Mouse (Mus musculus) limb, embryonic 14.5 days (tissue): Measurements from ENCODE around the gene Srsf7. TPM values are rescaled to one million over a fixed set of nuclear protein-coding genes. Genes with fewer than 3 reads are reported as not detected.

ENCODE experiments used
- ATAC-seq: fragments of 200-750 bp; cut with Nextera tagmentation; 2 replicates; pipeline ENCODE4 v1.8.0; 2017; ENCODE audit warnings: low read depth, moderate number of reproducible peaks, moderate TSS enrichment; ENCODE audit not compliant: low FRiP score
- DNase-seq: peaks from one replicate; pipeline ENCODE4 v3.0.0-alpha.2; 2015; ENCODE audit warnings: low spot score
- H3K27ac ChIP-seq: fragments of 300-500 bp; sonication (generic); replicated peaks from 2 replicates; pipeline ENCODE4 v1.5.1; 2014; ENCODE audit warnings: low read depth, mild to moderate bottlenecking, low read length, moderate library complexity, mixed read lengths
- H3K27me3 ChIP-seq: fragments of 300-500 bp; sonication (generic); 2 replicates; pipeline ENCODE4 v1.6.1; 2014; ENCODE audit warnings: low read length, mixed read lengths; ENCODE audit not compliant: control insufficient read depth, insufficient read depth
- H3K36me3 ChIP-seq: fragments of 300-500 bp; sonication (generic); 2 replicates; pipeline ENCODE4 v1.6.1; 2014; ENCODE audit warnings: mild to moderate bottlenecking, low read length, moderate library complexity, mixed read lengths; ENCODE audit not compliant: control insufficient read depth, insufficient read depth
- H3K4me1 ChIP-seq: fragments of 300-500 bp; sonication (generic); 2 replicates; pipeline ENCODE4 v1.6.1; 2014; ENCODE audit warnings: antibody characterized with exemption, low read length, mixed read lengths; ENCODE audit not compliant: control insufficient read depth, insufficient read depth
- H3K4me2 ChIP-seq: fragments of 300-500 bp; sonication (generic); replicated peaks from 2 replicates; pipeline ENCODE4 v1.6.1; 2014; ENCODE audit warnings: low read depth, mild to moderate bottlenecking, low read length, moderate library complexity; ENCODE audit not compliant: severe bottlenecking
- H3K4me3 ChIP-seq: fragments of 300-500 bp; sonication (generic); replicated peaks from 2 replicates; pipeline ENCODE4 v1.5.1; 2014; ENCODE audit warnings: low read length
- H3K9ac ChIP-seq: fragments of 300-500 bp; sonication (generic); 2 replicates; pipeline ENCODE4 v1.6.1; 2014; ENCODE audit warnings: mild to moderate bottlenecking, low read depth, low read length, moderate library complexity; ENCODE audit not compliant: severe bottlenecking
- H3K9me3 ChIP-seq: fragments of 300-500 bp; sonication (generic); 2 replicates; pipeline ENCODE4 v1.6.1; 2016; ENCODE audit warnings: low read length; ENCODE audit not compliant: control insufficient read depth
- POLR2A ChIP-seq: fragments of 200-500 bp; IDR thresholded peaks from 2 replicates; pipeline ENCODE4 v1.8.0; 2012; ENCODE audit warnings: inconsistent platforms, mild to moderate bottlenecking, moderate library complexity, borderline replicate concordance; ENCODE audit not compliant: insufficient read depth, insufficient read length; ENCODE audit errors: extremely low read depth
- WGBS: fragments of 180-500 bp; shearing (Covaris S2); extraction: QIAGEN DNeasy Blood & Tissue Kit; methylation state at CpG from one replicate; pipeline ENCODE4 v1.1.7; 2014; 5-methylcytosine and 5-hydroxymethylcytosine counted together
- polyA plus RNA-seq, 2 experiments: library from polyadenylated mRNA; depleted of rRNA in 1 of 2; stranded (reverse) in 1 of 2; unstranded in 1 of 2; fragments of >200 nt; fragmentation: Nextera tagmentation in 1 of 2; extraction: Ambion mirVana in 1 of 2; gene quantifications; 2 replicates each; pipeline versions ENCODE4 v1.2.1 to v1.2.3; 2012 to 2014

The Srsf7 gene
- polyA plus RNA-seq, 2 experiments = 429 to 577 TPM

DNA sequence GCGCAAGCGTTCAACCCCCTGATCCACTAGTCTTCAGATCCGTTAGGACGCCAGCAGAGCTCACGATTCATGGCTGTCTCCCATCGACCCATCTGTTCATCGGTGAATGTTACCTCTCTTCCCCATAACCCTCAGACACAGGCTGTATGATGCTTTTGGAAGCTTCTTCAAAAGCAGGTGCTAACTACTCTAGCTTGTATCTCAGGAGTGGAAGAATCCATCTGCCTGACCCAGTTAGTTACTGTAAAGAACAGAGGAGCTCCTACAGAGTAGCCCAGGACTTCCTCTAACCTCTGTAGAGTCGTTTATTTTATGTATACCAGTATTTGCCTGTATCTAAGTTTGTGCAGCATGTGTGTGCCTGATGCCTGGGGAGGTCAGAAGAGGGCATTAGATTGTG lies 50.2 kb downstream of the Srsf7 start:
- no peak overlapping the region for H3K9ac ChIP-seq
- DNase-seq (no peak), ATAC-seq (no peak)
- no peak overlapping the region for H3K4me2 ChIP-seq
- no peak for TF ChIP-seq POLR2A
- no peak overlapping the region for H3K4me3 ChIP-seq
- H3K9me3 ChIP-seq = no peaks in the 10 kb centered on the region
- H3K27me3 ChIP-seq = no peaks in the 10 kb centered on the region
- no peaks in the 10 kb centered on the region for H3K36me3 ChIP-seq
- H3K4me1 ChIP-seq = no peaks in the 10 kb centered on the region
- no peak overlapping the region for H3K27ac ChIP-seq
- WGBS = 88% methylated on average over 8 of the region's 8 CpGs

DNA sequence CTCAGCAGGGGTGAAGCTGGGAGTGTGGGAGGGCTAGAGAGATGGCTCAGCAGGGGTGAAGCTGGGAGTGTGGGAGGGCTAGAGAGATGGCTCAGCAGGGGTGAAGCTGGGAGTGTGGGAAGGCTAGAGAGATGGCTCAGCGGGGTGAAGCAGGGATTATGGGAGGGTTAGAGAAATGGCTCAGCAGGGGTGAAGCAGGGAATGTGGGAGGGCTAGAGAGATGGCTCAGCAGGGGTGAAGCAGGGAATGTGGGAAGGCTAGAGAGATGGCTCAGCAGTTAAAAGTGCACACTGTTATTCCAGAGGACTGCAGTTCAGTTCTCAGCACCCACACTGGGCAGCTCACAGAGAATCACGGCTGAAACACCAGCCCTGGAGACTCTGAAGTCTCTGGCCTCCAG lies 53.5 kb downstream of the Srsf7 start:
- no peak overlapping the region for H3K4me2 ChIP-seq
- no peaks in the 10 kb centered on the region for H3K36me3 ChIP-seq
- no peaks in the 10 kb centered on the region for H3K9me3 ChIP-seq
- no peaks in the 10 kb centered on the region for H3K4me1 ChIP-seq
- H3K4me3 ChIP-seq = no peak overlapping the region
- H3K27me3 ChIP-seq = no peaks in the 10 kb centered on the region
- no peak overlapping the region for H3K9ac ChIP-seq
- TF ChIP-seq POLR2A = no peak
- H3K27ac ChIP-seq = no peak overlapping the region
- DNase-seq (no peak), ATAC-seq (no peak)
- WGBS = 75% methylated on average over 2 of the region's 2 CpGs

DNA sequence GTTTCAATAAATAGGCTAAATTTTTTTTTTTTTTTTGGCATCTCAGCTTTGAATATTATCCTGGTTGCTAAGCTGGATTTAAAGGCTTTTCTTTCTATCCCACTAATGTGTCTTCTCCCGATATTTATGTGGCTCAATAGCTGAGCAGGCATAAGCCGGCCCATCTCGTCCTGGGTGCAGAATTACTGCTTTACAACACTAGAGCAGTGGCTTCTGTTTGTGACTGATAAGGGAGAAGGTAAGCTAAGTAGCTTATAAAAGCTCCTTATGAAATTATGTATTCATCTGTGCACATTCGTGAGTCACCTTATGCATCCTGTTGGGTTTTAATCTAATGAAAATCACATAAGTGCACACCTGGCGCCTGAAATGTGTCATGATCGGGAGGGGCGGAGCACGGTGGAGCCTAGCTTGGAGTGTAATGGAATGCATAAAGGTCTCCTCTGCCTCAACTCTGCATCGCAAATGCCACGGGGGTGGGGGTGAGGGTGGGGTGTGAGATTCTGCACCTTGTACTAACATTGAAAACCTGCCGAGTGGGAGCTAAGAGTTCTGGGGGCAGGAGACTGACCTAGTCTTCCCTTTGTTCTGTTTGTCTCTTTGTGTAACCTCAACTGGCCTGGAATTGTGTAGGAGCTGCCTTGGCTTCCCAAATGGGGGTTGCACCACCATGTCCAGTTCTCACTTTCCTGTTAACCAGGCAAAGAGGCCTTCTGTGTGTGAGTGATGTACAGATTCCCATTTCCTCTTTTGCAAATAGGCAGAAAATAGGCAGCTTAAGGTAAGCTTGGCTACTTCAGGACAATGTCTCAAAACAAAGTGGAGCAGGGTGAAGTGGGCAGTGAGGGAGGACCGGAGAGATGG lies 54.1 kb downstream of the Srsf7 start:
- H3K9ac ChIP-seq = no peak overlapping the region
- no peaks in the 10 kb centered on the region for H3K9me3 ChIP-seq
- no peaks in the 10 kb centered on the region for H3K4me1 ChIP-seq
- H3K36me3 ChIP-seq = no peaks in the 10 kb centered on the region
- H3K27me3 ChIP-seq = no peaks in the 10 kb centered on the region
- no peak overlapping the region for H3K4me3 ChIP-seq
- DNase-seq (no peak), ATAC-seq (no peak)
- H3K27ac ChIP-seq = no peak overlapping the region
- H3K4me2 ChIP-seq = no peak overlapping the region
- WGBS = 60% methylated on average over 12 of the region's 12 CpGs
- no peak for TF ChIP-seq POLR2A

DNA sequence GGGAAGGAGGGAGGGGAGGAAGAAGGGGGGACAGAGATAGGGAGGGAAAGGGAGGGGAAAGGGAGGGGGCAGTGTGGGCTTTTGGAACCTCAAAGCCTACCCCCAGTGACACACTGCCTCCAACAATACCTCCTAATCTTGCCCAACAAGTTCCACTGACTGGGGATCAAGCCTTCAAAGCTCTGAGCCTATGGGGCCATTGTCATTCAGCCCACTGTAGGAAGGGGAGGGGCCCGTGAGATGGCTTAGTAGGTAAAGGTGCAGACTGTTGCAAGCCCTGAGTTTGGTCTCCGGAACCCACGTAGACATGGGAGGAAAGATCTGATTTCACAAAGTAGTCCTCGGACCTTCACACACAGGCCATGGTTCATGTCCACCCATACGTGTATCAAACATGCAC lies 55.8 kb downstream of the Srsf7 start:
- Histone ChIP-seq H3K9ac (no peak overlapping the region), H3K27ac (no peak overlapping the region), H3K27me3 (no peaks in the 10 kb centered on the region), H3K4me1 (no peaks in the 10 kb centered on the region), H3K9me3 (no peaks in the 10 kb centered on the region), H3K36me3 (no peaks in the 10 kb centered on the region), H3K4me3 (no peak overlapping the region), H3K4me2 (no peak overlapping the region)
- no peak for DNase-seq
- WGBS = 20% methylated on average over 5 of the region's 5 CpGs
- no peak for ATAC-seq
- TF ChIP-seq POLR2A = no peak

Other genes starting within 250 kb of the Srsf7 start
- 66.4 and 71.4 TPM in 2 replicates for gene Hnrnpll, start 145.0 kb downstream of the Srsf7 start, polyA plus RNA-seq (2012; rRNA removed)
- gene Hnrnpll, start 145.0 kb downstream of the Srsf7 start, polyA plus RNA-seq (2014; fragmentation: Nextera tagmentation; extraction: Ambion mirVana) = 58.0 and 66.8 TPM in 2 replicates
- 11.7 and 12.1 TPM in 2 replicates for gene Galm, start 79.8 kb downstream of the Srsf7 start, polyA plus RNA-seq (2012; rRNA removed)
- gene Galm, start 79.8 kb downstream of the Srsf7 start, polyA plus RNA-seq (2014; fragmentation: Nextera tagmentation; extraction: Ambion mirVana) = 13.7 and 13.8 TPM in 2 replicates
- gene Ttc39d, start 153 bp upstream of the Srsf7 start, polyA plus RNA-seq (2012; rRNA removed) = 0.03 and 0.11 TPM in 2 replicates
- gene Ttc39d, start 153 bp upstream of the Srsf7 start, polyA plus RNA-seq (2014; fragmentation: Nextera tagmentation; extraction: Ambion mirVana) = not detected in 2 replicates
- gene Gemin6, start 17.1 kb upstream of the Srsf7 start, polyA plus RNA-seq (2012; rRNA removed) = 10.8 and 16.7 TPM in 2 replicates
- 30.8 and 34.7 TPM in 2 replicates for gene Gemin6, start 17.1 kb upstream of the Srsf7 start, polyA plus RNA-seq (2014; fragmentation: Nextera tagmentation; extraction: Ambion mirVana)
- 6.5 and 11.8 TPM in 2 replicates for gene Morn2, start 82.9 kb upstream of the Srsf7 start, polyA plus RNA-seq (2012; rRNA removed)
- gene Morn2, start 82.9 kb upstream of the Srsf7 start, polyA plus RNA-seq (2014; fragmentation: Nextera tagmentation; extraction: Ambion mirVana) = 19.3 and 21.1 TPM in 2 replicates
- 41.7 and 45.2 TPM in 2 replicates for gene Dhx57, start 83.2 kb upstream of the Srsf7 start, polyA plus RNA-seq (2012; rRNA removed)
- gene Dhx57, start 83.2 kb upstream of the Srsf7 start, polyA plus RNA-seq (2014; fragmentation: Nextera tagmentation; extraction: Ambion mirVana) = 21.1 and 25.2 TPM in 2 replicates
- 0.85 and 1.1 TPM in 2 replicates for gene Arhgef33, start 100.1 kb upstream of the Srsf7 start, polyA plus RNA-seq (2012; rRNA removed)
- 1.4 and 2.6 TPM in 2 replicates for gene Arhgef33, start 100.1 kb upstream of the Srsf7 start, polyA plus RNA-seq (2014; fragmentation: Nextera tagmentation; extraction: Ambion mirVana)
- 1.0 and 2.8 TPM in 2 replicates for gene Gm10190, start 166.2 kb upstream of the Srsf7 start, polyA plus RNA-seq (2012; rRNA removed)
- 2.1 and 2.2 TPM in 2 replicates for gene Gm10190, start 166.2 kb upstream of the Srsf7 start, polyA plus RNA-seq (2014; fragmentation: Nextera tagmentation; extraction: Ambion mirVana)